Mouse (Mus musculus) ES-Bruce4 (cell line): ENCODE data around the gene Rhbdf2.

Experiments
- CTCF ChIP-seq: IDR thresholded peaks from one replicate; pipeline ENCODE4 v1.8.1; 2011; ENCODE audit warnings: low read depth, low read length
- EP300 ChIP-seq: IDR thresholded peaks from 2 replicates; pipeline ENCODE4 v1.6.1; 2011; ENCODE audit warnings: low read depth, low read length; ENCODE audit not compliant: insufficient read depth
- POLR2A ChIP-seq: IDR thresholded peaks from one replicate; pipeline ENCODE4 v1.8.1; 2011; ENCODE audit warnings: low read length; ENCODE audit not compliant: insufficient read depth

DNA sequence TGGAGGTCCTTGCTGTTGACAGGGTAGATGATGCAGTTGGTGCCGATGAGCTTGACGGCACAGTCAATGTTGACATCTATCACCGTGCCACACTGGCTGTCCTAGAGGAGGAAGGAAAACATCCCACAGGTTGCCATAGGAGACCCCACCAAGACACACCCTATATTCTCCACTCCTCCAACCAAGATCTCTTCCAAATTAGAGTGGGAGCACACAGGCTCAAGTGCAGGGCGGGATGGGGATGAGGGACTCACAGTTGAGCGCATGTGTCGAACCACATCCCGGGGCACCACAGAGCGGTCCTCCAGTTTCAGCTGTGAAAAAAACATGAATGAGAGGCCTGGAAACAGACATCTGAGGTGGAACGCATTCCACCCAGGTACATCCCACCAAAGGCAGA is 78.0 kb downstream of the Rhbdf2 start:
- TF ChIP-seq CTCF: no peak
- TF ChIP-seq POLR2A: no peak
- no peak for TF ChIP-seq EP300
